Mouse (Mus musculus) CH12.LX (cell line): ENCODE measurements at regions not wholly inside any gene's neighbourhood (a gene's known extent, or its start where the extent isn't known, plus 50 kb on each side); places are given as distances from the start of the nearest gene placed in this dataset.

ENCODE experiments used
- DNase-seq: peaks from one replicate; pipeline ENCODE4 v3.0.0-alpha.2; 2013; ENCODE audit errors: extremely low read depth
- H3K27ac ChIP-seq: 2 replicates; pipeline ENCODE4 v1.5.1; 2012; ENCODE audit warnings: low read depth, mild to moderate bottlenecking, control low read depth, moderate library complexity; ENCODE audit not compliant: insufficient read depth
- H3K27me3 ChIP-seq: replicated peaks from 2 replicates; pipeline ENCODE3; 2012; ENCODE audit warnings: inconsistent platforms
- H3K36me3 ChIP-seq, 2 experiments: replicated peaks in 1 of 2; 2 replicates each; pipeline versions ENCODE3 to v1.6.1; 2012; ENCODE audit warnings: inconsistent platforms in 1 of 2, low read length in 1 of 2, mild to moderate bottlenecking in 1 of 2, mixed read lengths in 1 of 2, moderate library complexity in 1 of 2; ENCODE audit not compliant: control insufficient read depth in 1 of 2, insufficient read depth in 1 of 2
- H3K4me1 ChIP-seq, 2 experiments: 2 replicates each; pipeline ENCODE4 v1.6.1; 2012; ENCODE audit warnings: inconsistent platforms in 1 of 2, moderate library complexity in 1 of 2; ENCODE audit not compliant: insufficient read depth in 2 of 2, control insufficient read depth in 1 of 2
- H3K4me2 ChIP-seq: 2 replicates; pipeline ENCODE4 v1.6.1; 2012; ENCODE audit warnings: low read depth, mild to moderate bottlenecking, control low read depth; ENCODE audit not compliant: poor library complexity, insufficient read depth, severe bottlenecking
- H3K4me3 ChIP-seq, 3 experiments: fragments of 150-350 bp in 1 of 3; sonication (generic) in 1 of 3; replicated peaks in 1 of 3; 2 replicates each; pipeline versions ENCODE3 to v1.5.1; 2011 to 2012; ENCODE audit warnings: low read depth in 2 of 3, low read length in 2 of 3, mild to moderate bottlenecking in 2 of 3, moderate library complexity in 2 of 3, control low read depth in 1 of 3, improper control_type of control experiment in 1 of 3, inconsistent platforms in 1 of 3, mixed read lengths in 1 of 3; ENCODE audit not compliant: poor library complexity in 1 of 3
- H3K79me2 ChIP-seq: replicated peaks from 2 replicates; pipeline ENCODE4 v1.6.1; 2012; ENCODE audit warnings: mild to moderate bottlenecking, moderate library complexity; ENCODE audit not compliant: control insufficient read depth, poor library complexity, insufficient read depth, severe bottlenecking; ENCODE audit errors: extremely low read depth
- H3K9ac ChIP-seq: 2 replicates; pipeline ENCODE4 v1.6.1; 2012; ENCODE audit warnings: low read depth, mild to moderate bottlenecking, control low read depth, moderate library complexity; ENCODE audit not compliant: insufficient read depth
- H3K9me3 ChIP-seq: replicated peaks from 2 replicates; pipeline ENCODE3; 2012; ENCODE audit warnings: low read length, inconsistent platforms, mixed read lengths
- BHLHE40 ChIP-seq: IDR thresholded peaks from 2 replicates; pipeline ENCODE4 v1.6.1; 2011; ENCODE audit warnings: mild to moderate bottlenecking, low read depth, low read length, improper control_type of control experiment
- CTCF ChIP-seq, 2 experiments: IDR thresholded peaks in 1 of 2; conservative IDR thresholded peaks in 1 of 2; 2 replicates each; pipeline ENCODE4 v1.5.1; 2011 to 2012; ENCODE audit warnings: low read depth in 2 of 2, low read length in 2 of 2, improper control_type of control experiment in 1 of 2, inconsistent platforms in 1 of 2, mild to moderate bottlenecking in 1 of 2, moderate library complexity in 1 of 2
- ELF1 ChIP-seq: IDR thresholded peaks from 2 replicates; pipeline ENCODE4 v1.6.1; 2014; ENCODE audit warnings: low read depth, mild to moderate bottlenecking, inconsistent platforms, low read length, improper control_type of control experiment
- EP300 ChIP-seq: IDR thresholded peaks from 2 replicates; pipeline ENCODE4 v1.6.1; 2011; ENCODE audit warnings: low read length, improper control_type of control experiment
- ETS1 ChIP-seq: conservative IDR thresholded peaks from 2 replicates; pipeline ENCODE4 v1.6.1; 2012; ENCODE audit warnings: low read depth, mild to moderate bottlenecking, inconsistent platforms, low read length, improper control_type of control experiment, moderate library complexity
- HCFC1 ChIP-seq: IDR thresholded peaks from 2 replicates; pipeline ENCODE4 v1.6.1; 2012; ENCODE audit warnings: low read depth, mild to moderate bottlenecking, inconsistent platforms, low read length, improper control_type of control experiment
- IRF4 ChIP-seq: IDR thresholded peaks from 2 replicates; pipeline ENCODE4 v1.6.1; 2014; ENCODE audit warnings: low read depth, mild to moderate bottlenecking, inconsistent platforms, low read length, improper control_type of control experiment
- JUN ChIP-seq: IDR thresholded peaks from 2 replicates; pipeline ENCODE4 v1.6.1; 2011; ENCODE audit warnings: low read depth, mild to moderate bottlenecking, low read length, improper control_type of control experiment, moderate library complexity; ENCODE audit not compliant: insufficient read depth
- JUND ChIP-seq: conservative IDR thresholded peaks from 2 replicates; pipeline ENCODE4 v1.6.1; 2011; ENCODE audit warnings: low read depth, low read length, improper control_type of control experiment
- MAX ChIP-seq: IDR thresholded peaks from 2 replicates; pipeline ENCODE4 v1.6.1; 2011; ENCODE audit warnings: low read length, improper control_type of control experiment
- NRF1 ChIP-seq: IDR thresholded peaks from 2 replicates; pipeline ENCODE4 v1.6.1; 2014; ENCODE audit warnings: low read depth, mild to moderate bottlenecking, inconsistent platforms, low read length, improper control_type of control experiment, moderate library complexity
- PAX5 ChIP-seq: IDR thresholded peaks from 2 replicates; pipeline ENCODE4 v1.6.1; 2012; ENCODE audit warnings: low read length, inconsistent platforms, mixed read lengths
- POLR2AphosphoS2 ChIP-seq: IDR thresholded peaks from 2 replicates; pipeline ENCODE4 v1.6.1; 2011; ENCODE audit warnings: low read depth, low read length, improper control_type of control experiment
- RAD21 ChIP-seq: IDR thresholded peaks from 2 replicates; pipeline ENCODE4 v1.6.1; 2011; ENCODE audit warnings: low read depth, mild to moderate bottlenecking, low read length, improper control_type of control experiment, moderate library complexity
- RCOR1 ChIP-seq: conservative IDR thresholded peaks from 2 replicates; pipeline ENCODE4 v1.6.1; 2012; ENCODE audit warnings: low read depth, mild to moderate bottlenecking, inconsistent platforms, low read length, improper control_type of control experiment
- SIN3A ChIP-seq: IDR thresholded peaks from 2 replicates; pipeline ENCODE4 v1.6.1; 2012; ENCODE audit warnings: low read length, improper control_type of control experiment, inconsistent platforms
- UBTF ChIP-seq: IDR thresholded peaks from 2 replicates; pipeline ENCODE4 v1.6.1; 2012; ENCODE audit warnings: low read depth, mild to moderate bottlenecking, inconsistent platforms, low read length, improper control_type of control experiment, moderate library complexity
- USF1 ChIP-seq: IDR thresholded peaks from 2 replicates; pipeline ENCODE4 v1.6.1; 2014; ENCODE audit warnings: low read depth, mild to moderate bottlenecking, inconsistent platforms, low read length, improper control_type of control experiment
- USF2 ChIP-seq: conservative IDR thresholded peaks from 2 replicates; pipeline ENCODE4 v1.6.1; 2011; ENCODE audit warnings: low read depth, low read length, improper control_type of control experiment
- ZC3H11A ChIP-seq: IDR thresholded peaks from 2 replicates; pipeline ENCODE4 v1.6.1; 2012; ENCODE audit warnings: low read depth, mild to moderate bottlenecking, inconsistent platforms, low read length, improper control_type of control experiment
- dilution Hi-C: fragments of 300-500 bp; cut with MboI; formaldehyde crosslinking; loops from 2 replicates; pipeline ENCODE4 v1.14.3; 2020; ENCODE audit warnings: low sequenced_read_pairs; ENCODE audit not compliant: extremely low pct_unique_long_range_greater_than_20kb, extremely low pct_ligation_motif_present
- in situ Hi-C: fragments of 300-500 bp; cut with MboI; formaldehyde crosslinking; loops from 3 replicates; pipeline ENCODE4 v1.14.3; 2019; ENCODE audit warnings: low sequenced_read_pairs, low pct_ligation_motif_present, low pct_unique_long_range_greater_than_20kb, mixed read lengths

GRCm38 (mm10) chr1:105440296-105440695, 83.8 kb upstream of the Rnf152 start:
- Histone ChIP-seq H3K9ac (no peak overlapping the region), H3K9me3 (no peaks in the 10 kb centered on the region), H3K27me3 (no peaks in the 10 kb centered on the region), H3K4me3 (no peak overlapping the region), H3K4me1 (peaks cover 5 to 11% of the 10 kb centered on the region in 2 experiments; a peak in 3 of 4 replicates), H3K79me2 (no peaks in the 10 kb centered on the region), H3K36me3 (no peaks in the 10 kb centered on the region), H3K27ac (no peak overlapping the region), H3K4me2 (no peak overlapping the region)
- TF ChIP-seq POLR2AphosphoS2 (no peak), MAX (no peak), RCOR1 (no peak), CTCF (conservative IDR thresholded peaks at IDR 0.05 in 1 of 2, IDR thresholded peaks at IDR 0.05 in 1 of 2; ENCODE audit: low read depth in 2 of 2, low read length in 2 of 2) (no peak), NRF1 (no peak), USF2 (no peak), ELF1 (no peak), USF1 (no peak), JUND (no peak), IRF4 (no peak), SIN3A (no peak), PAX5 (no peak), UBTF (no peak), ZC3H11A (no peak), EP300 (no peak)
- dilution Hi-C loops (no loop called here), in situ Hi-C loops (no loop called here)
- DNase-seq, result no peak

DNA sequence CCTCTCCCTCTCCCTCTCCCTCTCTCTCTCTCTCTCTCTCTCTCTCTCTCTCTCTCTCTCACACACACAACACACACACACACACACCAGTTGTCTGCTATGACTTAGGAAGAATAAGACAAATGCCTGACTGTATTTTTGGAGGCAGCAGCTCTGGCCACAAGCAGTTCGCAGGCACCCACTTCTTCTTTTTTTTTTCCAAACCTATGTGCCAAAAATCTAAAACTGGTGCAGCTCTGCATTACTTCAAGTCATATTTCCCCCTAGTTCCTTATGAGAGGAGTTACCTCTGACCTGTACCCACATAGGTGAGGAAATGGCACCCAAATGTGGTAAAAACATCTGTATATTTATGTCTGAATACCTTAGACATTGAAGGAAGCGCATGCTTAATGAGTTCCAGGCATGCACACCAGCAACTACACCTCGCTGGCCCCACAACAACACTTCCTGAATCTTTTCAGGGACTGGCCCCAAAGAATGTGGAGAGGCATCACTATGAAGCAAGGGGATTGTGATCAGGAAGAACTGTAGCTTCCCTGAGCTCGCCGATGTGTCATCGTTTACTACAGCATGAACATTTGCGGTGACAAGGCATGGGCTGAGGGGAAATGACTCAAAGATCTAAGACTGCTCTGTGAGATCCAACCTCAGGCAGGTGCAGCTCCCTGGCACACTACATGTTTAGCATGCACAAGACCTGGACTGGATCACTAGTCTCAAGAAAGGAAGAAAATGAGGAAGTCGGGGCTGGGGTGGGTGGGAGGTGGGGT, 78.3 kb upstream of the Rnf152 start:
- dilution Hi-C loops (no loop called here), in situ Hi-C loops (no loop called here)
- Histone ChIP-seq H3K27ac (no peak overlapping the region), H3K4me3 (no peak overlapping the region), H3K79me2 (no peaks in the 10 kb centered on the region), H3K9me3 (no peaks in the 10 kb centered on the region), H3K36me3 (no peaks in the 10 kb centered on the region), H3K4me1 (peaks cover 0 to 16% of the 10 kb centered on the region in 2 experiments; a peak in 2 of 4 replicates), H3K4me2 (peak overlapping the region; percentile 18; the same call in 1 of the 2 replicates), H3K27me3 (no peaks in the 10 kb centered on the region), H3K9ac (no peak overlapping the region)
- peak; percentile 80 for DNase-seq
- TF ChIP-seq RAD21 (no peak), BHLHE40 (peak; percentile 85), HCFC1 (no peak), IRF4 (no peak), JUN (0 out of 2 replicates have a peak, but pooled peaks have one; percentile 9), ETS1 (peak; percentile 43)
